Comparison of ENCODE assay signal across 17 mouse cellular contexts in genomic region chr3:108787754-108788454, GRCm38 (mm10). TPM values are rescaled to one million over a fixed set of nuclear protein-coding genes. Genes with fewer than 3 reads are reported as not detected.
DNase-seq lines count a peak whose midpoint lies in the region; ATAC-seq and TF ChIP-seq lines count a peak whose summit lies in the region.
"Had no signal": no experiment of that assay in that cellular context is flagged by ENCODE, and none has a peak within 500 bp of the region (broad histone marks: within the 10 kb centered on the region; RNA-seq: fewer than 3 reads in every experiment).

No protein-coding gene starts in this region.

- no peak for TF ChIP-seq EP300 in stomach, postnatal 0 days (optimal IDR thresholded peaks at IDR 0.05)

- H3K27ac ChIP-seq in hindbrain, embryonic 15.5 days (replicated peaks), result no peak overlapping the region
- H3K27ac ChIP-seq in hindbrain, embryonic 16.5 days (ENCODE audit: low read depth, low read length), result no peak overlapping the region
- no peak overlapping the region for H3K27ac ChIP-seq in stomach, embryonic 15.5 days
- H3K27ac ChIP-seq in stomach, postnatal 0 days (replicated peaks), result no peak overlapping the region
- H3K27ac ChIP-seq in limb, embryonic 12.5 days, result peak overlapping the region; percentile 69
- H3K27ac ChIP-seq in forebrain, embryonic 11.5 days (ENCODE audit: low read depth, low read length), result no peak overlapping the region
- H3K27ac ChIP-seq: heart, adult 2 months; kidney, embryonic 15.5 days; midbrain, embryonic 12.5 days; neural tube, embryonic 12.5 days had no signal

- H3K4me1 ChIP-seq in hindbrain, embryonic 15.5 days (replicated peaks), result no peaks in the 10 kb centered on the region
- no peaks in the 10 kb centered on the region for H3K4me1 ChIP-seq in hindbrain, embryonic 16.5 days (ENCODE audit: control insufficient read depth, insufficient read depth, low read depth, low read length)
- peaks cover 1% of the 10 kb centered on the region; the same call in 1 of the 2 replicates for H3K4me1 ChIP-seq in stomach, embryonic 15.5 days
- H3K4me1 ChIP-seq in stomach, postnatal 0 days (replicated peaks; ENCODE audit: control insufficient read depth, insufficient read depth), result no peaks in the 10 kb centered on the region
- H3K4me1 ChIP-seq in limb, embryonic 12.5 days (replicated peaks), result peaks cover 55% of the 10 kb centered on the region
- no peaks in the 10 kb centered on the region for H3K4me1 ChIP-seq in forebrain, embryonic 11.5 days (replicated peaks; ENCODE audit: control insufficient read depth, insufficient read depth, low read length)
- H3K4me1 ChIP-seq: midbrain, embryonic 12.5 days had no signal

- no peak overlapping the region for H3K4me2 ChIP-seq in hindbrain, embryonic 15.5 days
- H3K4me2 ChIP-seq in hindbrain, embryonic 16.5 days (ENCODE audit: low read length), result no peak overlapping the region
- H3K4me2 ChIP-seq in stomach, embryonic 15.5 days, result no peak overlapping the region
- no peak overlapping the region for H3K4me2 ChIP-seq in stomach, postnatal 0 days (replicated peaks; ENCODE audit: low read depth)
- H3K4me2 ChIP-seq in limb, embryonic 12.5 days, result no peak overlapping the region
- H3K4me2 ChIP-seq in forebrain, embryonic 11.5 days (ENCODE audit: low read depth, low read length, severe bottlenecking), result no peak overlapping the region
- H3K4me2 ChIP-seq: kidney, embryonic 15.5 days; midbrain, embryonic 12.5 days; neural tube, embryonic 12.5 days had no signal

- no peak for TF ChIP-seq CTCF in stomach, postnatal 0 days (IDR thresholded peaks at IDR 0.05; ENCODE audit: low read depth)

- no peak overlapping the region for H3K9ac ChIP-seq in hindbrain, embryonic 15.5 days
- H3K9ac ChIP-seq in hindbrain, embryonic 16.5 days (ENCODE audit: low read depth, low read length), result no peak overlapping the region
- H3K9ac ChIP-seq in stomach, embryonic 15.5 days, result no peak overlapping the region
- H3K9ac ChIP-seq in stomach, postnatal 0 days (ENCODE audit: low read length), result no peak overlapping the region
- no peak overlapping the region for H3K9ac ChIP-seq in limb, embryonic 12.5 days (replicated peaks)
- no peak overlapping the region for H3K9ac ChIP-seq in forebrain, embryonic 11.5 days (ENCODE audit: low read length)
- H3K9ac ChIP-seq: kidney, embryonic 15.5 days; midbrain, embryonic 12.5 days; neural tube, embryonic 12.5 days had no signal

- no peaks in the 10 kb centered on the region for H3K9me3 ChIP-seq in hindbrain, embryonic 15.5 days
- no peaks in the 10 kb centered on the region for H3K9me3 ChIP-seq in hindbrain, embryonic 16.5 days (ENCODE audit: control insufficient read depth, low read length)
- H3K9me3 ChIP-seq in stomach, embryonic 15.5 days, result no peaks in the 10 kb centered on the region
- H3K9me3 ChIP-seq in stomach, postnatal 0 days (ENCODE audit: control insufficient read depth, low read length), result 0 out of 2 replicates have a peak, but pooled peaks cover 2% of the 10 kb centered on the region
- peaks cover 21% of the 10 kb centered on the region; the same call in 1 of the 2 replicates for H3K9me3 ChIP-seq in limb, embryonic 12.5 days
- no peaks in the 10 kb centered on the region; the same call in 1 of the 2 replicates for H3K9me3 ChIP-seq in forebrain, embryonic 11.5 days (ENCODE audit: control insufficient read depth, low read length)

- no peak overlapping the region for H3K4me3 ChIP-seq in hindbrain, embryonic 15.5 days
- no peak overlapping the region for H3K4me3 ChIP-seq in hindbrain, embryonic 16.5 days (ENCODE audit: low read length)
- no peak overlapping the region for H3K4me3 ChIP-seq in stomach, embryonic 15.5 days (replicated peaks)
- H3K4me3 ChIP-seq in stomach, postnatal 0 days (ENCODE audit: low read depth, low read length), result no peak overlapping the region
- H3K4me3 ChIP-seq in limb, embryonic 12.5 days (replicated peaks), result no peak overlapping the region
- no peak overlapping the region for H3K4me3 ChIP-seq in forebrain, embryonic 11.5 days (ENCODE audit: low read depth, low read length)
- H3K4me3 ChIP-seq: heart, adult 2 months; kidney, embryonic 15.5 days; midbrain, embryonic 12.5 days; neural tube, embryonic 12.5 days had no signal

- 0 out of 2 replicates have a peak, but pooled peaks have one; percentile 27 for ATAC-seq in hindbrain, embryonic 15.5 days (ENCODE audit: low FRiP score, low read depth)
- ATAC-seq in hindbrain, embryonic 16.5 days, result no peak
- ATAC-seq in stomach, embryonic 15.5 days (ENCODE audit: insufficient read depth, low FRiP score, low read depth), result peak; percentile 58; the same call in 1 of the 2 replicates
- ATAC-seq in stomach, postnatal 0 days (ENCODE audit: low FRiP score, low TSS enrichment), result no peak
- ATAC-seq in limb, embryonic 12.5 days (ENCODE audit: insufficient number of reproducible peaks, insufficient read depth, low FRiP score, low TSS enrichment, low read depth), result no peak
- no peak for ATAC-seq in forebrain, embryonic 11.5 days (replicated peaks; ENCODE audit: low FRiP score)

- no peaks in the 10 kb centered on the region for H3K36me3 ChIP-seq in hindbrain, embryonic 15.5 days
- no peaks in the 10 kb centered on the region for H3K36me3 ChIP-seq in hindbrain, embryonic 16.5 days (ENCODE audit: control insufficient read depth, insufficient read depth, low read length)
- H3K36me3 ChIP-seq in stomach, embryonic 15.5 days, result peaks cover 6% of the 10 kb centered on the region; the same call in 1 of the 2 replicates
- peaks cover 7% of the 10 kb centered on the region; the same call in 1 of the 2 replicates for H3K36me3 ChIP-seq in stomach, postnatal 0 days (ENCODE audit: control insufficient read depth, insufficient read depth, low read length)
- H3K36me3 ChIP-seq in limb, embryonic 12.5 days, result peaks cover 8% of the 10 kb centered on the region
- no peaks in the 10 kb centered on the region for H3K36me3 ChIP-seq in forebrain, embryonic 11.5 days (ENCODE audit: control insufficient read depth, insufficient read depth, low read length)
- H3K36me3 ChIP-seq: neural tube, embryonic 12.5 days had no signal

- 80% methylated on average over 12 of the region's 12 CpGs for WGBS in hindbrain, embryonic 15.5 days
- 79% methylated on average over 12 of the region's 12 CpGs for WGBS in hindbrain, embryonic 16.5 days
- WGBS in stomach, embryonic 15.5 days, result 48% methylated on average over 12 of the region's 12 CpGs
- WGBS in stomach, postnatal 0 days, result 49% methylated on average over 12 of the region's 12 CpGs
- WGBS in limb, embryonic 12.5 days, result 14% methylated on average over 12 of the region's 12 CpGs
- WGBS in forebrain, embryonic 11.5 days, result 70% methylated on average over 12 of the region's 12 CpGs

- H3K27me3 ChIP-seq in hindbrain, embryonic 15.5 days, result no peaks in the 10 kb centered on the region
- no peaks in the 10 kb centered on the region for H3K27me3 ChIP-seq in hindbrain, embryonic 16.5 days (replicated peaks; ENCODE audit: control insufficient read depth, insufficient read depth, low read length)
- H3K27me3 ChIP-seq in stomach, embryonic 15.5 days (replicated peaks), result no peaks in the 10 kb centered on the region
- no peaks in the 10 kb centered on the region for H3K27me3 ChIP-seq in stomach, postnatal 0 days (ENCODE audit: control insufficient read depth, insufficient read depth, low read length)
- H3K27me3 ChIP-seq in limb, embryonic 12.5 days, result no peaks in the 10 kb centered on the region
- H3K27me3 ChIP-seq in forebrain, embryonic 11.5 days (ENCODE audit: control insufficient read depth, insufficient read depth, low read length), result no peaks in the 10 kb centered on the region
- H3K27me3 ChIP-seq: kidney, embryonic 15.5 days; midbrain, embryonic 12.5 days; neural tube, embryonic 12.5 days had no signal

- DNase-seq in stomach, postnatal 0 days (ENCODE audit: low spot score), result no peak
- no peak for DNase-seq in right cerebral cortex, postnatal 25 days
- DNase-seq in forebrain, embryonic 11.5 days (ENCODE audit: low spot score), result no peak
- DNase-seq in layer of hippocampus, adult 9-11 months, result no peak
- DNase-seq: cerebellum, adult 18-20 months; heart, adult 2 months; heart, postnatal 4 days; left cerebral cortex, postnatal 4 days; thymus, adult 2 months had no signal

RNA-seq across cellular contexts. Expression of gene Aknad1, which starts 48.4 kb away (rescaled TPM):
- not detected in 2 replicates for polyA plus RNA-seq in hindbrain, embryonic 15.5 days (2015; fragmentation: Nextera tagmentation; extraction: Ambion mirVana)
- polyA plus RNA-seq in hindbrain, embryonic 16.5 days (2015; fragmentation: Nextera tagmentation; extraction: Ambion mirVana), result not detected in 2 replicates
- 0.17 and 0.32 TPM in 2 replicates for polyA plus RNA-seq in stomach, embryonic 15.5 days (2015; fragmentation: Nextera tagmentation; extraction: Ambion mirVana)
- polyA plus RNA-seq in stomach, postnatal 0 days (2015; fragmentation: Nextera tagmentation; extraction: Ambion mirVana), result 0.30 and 0.85 TPM in 2 replicates
- 1.1 and 1.4 TPM in 2 replicates for polyA plus RNA-seq in limb, embryonic 12.5 days (2016; fragmentation: Nextera tagmentation; extraction: Ambion mirVana)
- polyA plus RNA-seq in forebrain, embryonic 11.5 days (2014; fragmentation: Nextera tagmentation; extraction: Ambion mirVana), result not detected in 2 replicates
- polyA plus RNA-seq: G1E had no signal

RNA-seq across cellular contexts. Expression of gene Stxbp3, which starts 52.4 kb away (rescaled TPM):
- 14.5 and 15.5 TPM in 2 replicates for polyA plus RNA-seq in hindbrain, embryonic 15.5 days (2015; fragmentation: Nextera tagmentation; extraction: Ambion mirVana)
- polyA plus RNA-seq in hindbrain, embryonic 16.5 days (2015; fragmentation: Nextera tagmentation; extraction: Ambion mirVana), result 16.7 and 17.3 TPM in 2 replicates
- 40.3 and 42.2 TPM in 2 replicates for polyA plus RNA-seq in stomach, embryonic 15.5 days (2015; fragmentation: Nextera tagmentation; extraction: Ambion mirVana)
- polyA plus RNA-seq in stomach, postnatal 0 days (2015; fragmentation: Nextera tagmentation; extraction: Ambion mirVana), result 38.6 and 39.3 TPM in 2 replicates
- polyA plus RNA-seq in limb, embryonic 12.5 days (2016; fragmentation: Nextera tagmentation; extraction: Ambion mirVana), result 32.5 and 33.3 TPM in 2 replicates
- polyA plus RNA-seq in forebrain, embryonic 11.5 days (2014; fragmentation: Nextera tagmentation; extraction: Ambion mirVana), result 22.5 and 24.8 TPM in 2 replicates

Comparison
In these comparisons a context has a peak if more than half of its experiments do, and no peak if none do; other contexts are left out.
1. ATAC-seq: peak in hindbrain, embryonic 15.5 days (single experiment) and stomach, embryonic 15.5 days (single experiment); none in hindbrain, embryonic 16.5 days (single experiment), stomach, postnatal 0 days (single experiment), limb, embryonic 12.5 days (single experiment) and forebrain, embryonic 11.5 days (single experiment).